Mouse (Mus musculus): ENCODE results near the gene Nek1. TPM values are rescaled to one million over a fixed set of nuclear protein-coding genes. Genes with fewer than 3 reads are reported as not detected.
"Not testable (repeated sequence)": the region's sequence is repeated elsewhere in the genome, so short reads cannot be mapped to it uniquely, and the experiment has no call there.

Nek1 gene
- polyA plus RNA-seq, 1 experiment = 3.4 TPM

DNA sequence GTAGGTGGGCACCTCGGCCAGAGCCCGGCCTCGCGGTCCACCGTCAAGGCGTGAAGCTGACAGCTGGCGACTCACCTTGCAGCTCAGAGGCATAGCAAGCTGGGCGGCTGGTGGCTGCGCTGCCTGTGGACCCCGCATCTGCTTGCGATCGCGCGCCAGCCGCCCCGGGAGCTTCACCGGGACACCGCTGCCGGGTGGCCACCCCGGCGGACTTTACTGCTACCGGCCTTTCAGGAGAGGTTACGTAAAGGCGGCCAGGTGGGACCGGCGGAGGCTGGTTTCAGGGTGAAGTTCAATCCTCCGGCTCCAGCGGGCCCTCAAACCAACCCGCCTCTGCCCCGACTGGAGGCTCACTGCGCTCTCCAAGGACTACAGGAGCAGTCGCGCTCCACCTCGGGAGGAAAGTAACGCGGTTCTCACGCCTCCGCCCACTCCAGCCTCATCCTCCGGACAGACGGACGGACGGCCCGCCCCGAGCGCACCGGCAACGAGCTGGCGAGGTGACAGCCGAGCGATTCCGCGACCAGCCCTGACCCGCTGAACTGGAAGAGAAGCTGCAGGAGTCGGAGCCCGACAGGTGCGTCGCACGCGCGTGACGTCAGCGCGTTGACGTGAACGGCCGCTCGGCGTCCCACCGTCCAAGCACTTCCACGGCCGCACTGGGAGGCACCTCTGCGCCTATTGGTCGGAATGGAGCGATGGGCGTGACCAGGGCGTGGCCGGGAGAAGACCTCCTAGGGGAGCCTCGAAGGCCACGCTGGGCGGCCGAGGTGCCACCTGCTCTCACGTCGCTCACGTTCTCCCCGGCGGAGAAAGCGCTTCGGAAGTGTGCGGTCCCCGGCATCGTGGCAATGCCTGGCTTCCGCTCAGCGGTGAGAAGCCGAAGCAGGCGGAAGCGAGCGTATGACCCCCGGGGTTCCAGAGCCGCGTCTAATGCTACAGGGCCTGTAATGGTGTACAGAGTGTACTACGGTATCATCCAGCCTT lies 10.0 kb upstream of the Nek1 start, which contains the start of gene Clcn3:
Gene Clcn3, minus strand, starts transcription at position 600 of the 987 bp plus-strand sequence.
- peak; percentile 96 to 98 for DNase-seq (ENCODE audit: low read depth in 1 of 2, low spot score in 2 of 2)
- no peaks in the 10 kb centered on the region for H3K27me3 ChIP-seq (ENCODE audit: control insufficient read depth, insufficient read depth, low read length)
- TF ChIP-seq POLR2A (IDR thresholded peaks at IDR 0.05; ENCODE audit: low read depth, low read length) = peak; percentile 64
- no peak for TF ChIP-seq CTCF (IDR thresholded peaks at IDR 0.05; ENCODE audit: extremely low read depth, insufficient read depth, insufficient read length, insufficient replicate concordance)
- peak within 1 kb of the TSS; percentile 77 for H3K27ac ChIP-seq (ENCODE audit: insufficient read depth, low read length)
- H3K4me3 ChIP-seq (ENCODE audit: extremely low read depth, insufficient read depth, insufficient read length) = peak within 1 kb of the TSS; percentile 81
- under 1% methylated on average over 101 of the region's 101 CpGs for WGBS
- peaks cover 2% of the 10 kb centered on the region; the same call in 1 of the 2 replicates for H3K4me1 ChIP-seq (ENCODE audit: control insufficient read depth, insufficient read depth, insufficient read length)
- H3K36me3 ChIP-seq (ENCODE audit: control insufficient read depth, insufficient read depth, low read length) = no peaks in the 10 kb centered on the region

DNA sequence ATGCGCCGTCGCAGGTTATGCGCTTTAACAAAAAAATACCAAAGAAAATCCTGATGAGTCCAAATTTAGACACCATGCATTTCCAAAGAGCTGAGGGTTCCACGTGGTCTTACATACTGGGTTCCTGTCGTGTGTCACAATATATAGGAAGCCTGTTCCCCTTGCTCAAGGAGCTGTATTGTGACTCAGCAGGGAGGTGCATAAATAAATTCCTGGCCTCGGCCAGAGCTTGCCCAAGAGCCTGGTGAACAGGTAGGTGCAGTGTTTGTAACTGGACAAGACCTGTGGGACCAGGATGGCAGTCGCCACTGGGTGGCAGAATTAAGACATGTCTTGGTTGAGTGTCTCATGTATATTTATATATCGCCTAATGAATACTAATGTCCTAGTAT lies 9.3 kb upstream of the Nek1 start:
- H3K4me3 ChIP-seq (ENCODE audit: extremely low read depth, insufficient read depth, insufficient read length) = peak overlapping the region; percentile 57
- H3K27me3 ChIP-seq (ENCODE audit: control insufficient read depth, insufficient read depth, low read length) = no peaks in the 10 kb centered on the region
- peak overlapping the region; percentile 77 for H3K27ac ChIP-seq (ENCODE audit: insufficient read depth, low read length)
- peaks cover 2% of the 10 kb centered on the region; the same call in 1 of the 2 replicates for H3K4me1 ChIP-seq (ENCODE audit: control insufficient read depth, insufficient read depth, insufficient read length)
- TF ChIP-seq CTCF (IDR thresholded peaks at IDR 0.05; ENCODE audit: extremely low read depth, insufficient read depth, insufficient read length, insufficient replicate concordance) (peak; percentile 25; the same call in 1 of the 2 replicates), POLR2A (IDR thresholded peaks at IDR 0.05; ENCODE audit: low read depth, low read length) (no peak)
- WGBS = 4% methylated on average over 9 of the region's 9 CpGs
- DNase-seq (ENCODE audit: low read depth in 1 of 2, low spot score in 2 of 2) = peak; percentile 34 to 63
- H3K36me3 ChIP-seq (ENCODE audit: control insufficient read depth, insufficient read depth, low read length) = no peaks in the 10 kb centered on the region

DNA sequence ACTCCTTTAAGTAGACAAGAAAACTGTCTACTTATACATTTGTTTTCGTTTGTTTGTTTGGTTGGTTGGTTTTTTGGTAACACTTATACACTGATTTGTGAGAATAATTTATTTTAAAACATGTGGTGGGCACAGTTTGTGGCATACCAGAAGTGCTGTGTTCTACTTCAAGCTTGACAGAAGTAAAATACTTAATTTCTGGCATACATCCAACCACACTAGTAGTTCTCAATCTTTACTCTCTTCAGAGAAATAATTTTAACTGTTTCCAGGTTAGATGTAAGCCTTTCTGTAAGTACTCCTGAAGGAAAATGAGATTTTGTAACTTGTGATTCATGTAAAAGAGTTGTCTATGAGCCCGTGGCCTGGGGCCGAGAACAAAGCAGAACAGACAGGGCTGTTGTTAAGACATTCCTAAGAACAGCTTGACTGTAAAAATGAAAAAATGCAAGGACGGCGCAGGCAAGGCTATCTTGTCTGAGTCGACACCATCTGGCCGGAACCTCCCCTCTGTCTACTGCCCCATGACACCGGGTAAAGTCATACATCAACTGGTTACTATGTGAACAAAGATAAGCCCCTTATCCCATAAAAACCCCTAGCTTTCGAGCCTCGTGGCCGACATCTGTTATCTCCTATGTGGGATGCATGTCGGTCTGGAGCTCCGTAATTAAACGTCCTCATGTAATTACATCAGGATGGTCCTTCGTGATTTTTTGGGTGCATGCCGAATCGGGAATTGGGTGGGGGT lies 8.6 kb upstream of the Nek1 start:
- DNase-seq (ENCODE audit: low read depth in 1 of 2, low spot score in 2 of 2); H3K36me3 ChIP-seq (ENCODE audit: control insufficient read depth, insufficient read depth, low read length); H3K27ac ChIP-seq (ENCODE audit: insufficient read depth, low read length); H3K4me3 ChIP-seq (ENCODE audit: extremely low read depth, insufficient read depth, insufficient read length); H3K27me3 ChIP-seq (ENCODE audit: control insufficient read depth, insufficient read depth, low read length); H3K4me1 ChIP-seq (ENCODE audit: control insufficient read depth, insufficient read depth, insufficient read length): not testable (repeated sequence)
- 89% methylated on average over 17 of the region's 17 CpGs for WGBS

DNA sequence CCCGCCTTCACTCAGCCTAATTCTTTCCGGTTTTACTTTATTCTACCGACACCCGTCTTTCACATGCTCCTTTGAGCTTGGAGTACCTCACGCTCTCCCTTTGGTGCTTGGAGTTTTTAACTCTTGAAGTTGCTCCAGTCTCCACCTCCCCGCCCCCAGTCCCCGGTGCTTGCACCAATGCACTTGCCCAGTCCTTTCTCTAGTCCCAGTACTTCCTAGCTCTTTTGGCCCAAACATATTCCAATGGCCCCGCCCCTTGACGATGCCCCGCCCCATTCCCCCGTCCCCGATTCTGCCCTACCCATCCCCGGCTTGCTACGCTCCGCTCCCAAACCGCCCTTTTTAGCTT lies 460 bp upstream of the Nek1 start:
- Histone ChIP-seq H3K4me3 (ENCODE audit: extremely low read depth, insufficient read depth, insufficient read length) (peak overlapping the region; percentile 73), H3K27ac (ENCODE audit: insufficient read depth, low read length) (peak overlapping the region; percentile 71), H3K36me3 (ENCODE audit: control insufficient read depth, insufficient read depth, low read length) (no peaks in the 10 kb centered on the region), H3K4me1 (ENCODE audit: control insufficient read depth, insufficient read depth, insufficient read length) (no peaks in the 10 kb centered on the region; the same call in 1 of the 2 replicates), H3K27me3 (ENCODE audit: control insufficient read depth, insufficient read depth, low read length) (no peaks in the 10 kb centered on the region)
- 1% methylated on average over 16 of the region's 16 CpGs for WGBS
- TF ChIP-seq POLR2A (IDR thresholded peaks at IDR 0.05; ENCODE audit: low read depth, low read length) (no peak), CTCF (IDR thresholded peaks at IDR 0.05; ENCODE audit: extremely low read depth, insufficient read depth, insufficient read length, insufficient replicate concordance) (no peak)
- DNase-seq (ENCODE audit: low read depth in 1 of 2, low spot score in 2 of 2) = peak in 1 of 2 experiments; percentile 55

DNA sequence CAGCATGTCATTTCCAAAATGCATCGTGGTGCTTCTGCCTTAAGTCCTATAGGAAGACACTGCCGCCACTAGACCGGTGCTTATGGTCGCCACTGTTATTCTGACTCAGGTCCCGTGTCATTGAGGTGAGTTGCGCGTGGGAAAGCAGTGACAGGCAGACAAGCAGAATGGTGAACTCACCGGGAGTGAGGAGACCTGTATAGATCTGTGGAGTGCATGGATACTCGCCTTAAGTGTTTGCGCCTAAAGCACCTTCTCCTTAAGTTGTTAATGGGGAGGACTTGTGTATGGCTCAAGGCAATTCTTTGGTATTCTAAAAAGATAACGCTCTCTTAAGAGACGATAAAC lies 618 bp downstream of the Nek1 start:
- 6% methylated on average over 12 of the region's 12 CpGs for WGBS
- Histone ChIP-seq H3K36me3 (ENCODE audit: control insufficient read depth, insufficient read depth, low read length) (no peaks in the 10 kb centered on the region), H3K27me3 (ENCODE audit: control insufficient read depth, insufficient read depth, low read length) (no peaks in the 10 kb centered on the region), H3K27ac (ENCODE audit: insufficient read depth, low read length) (peak overlapping the region; percentile 89), H3K4me1 (ENCODE audit: control insufficient read depth, insufficient read depth, insufficient read length) (no peaks in the 10 kb centered on the region; the same call in 1 of the 2 replicates), H3K4me3 (ENCODE audit: extremely low read depth, insufficient read depth, insufficient read length) (peak overlapping the region; percentile 95)
- DNase-seq (ENCODE audit: low read depth in 1 of 2, low spot score in 2 of 2) = no peak
- no peak for TF ChIP-seq CTCF (IDR thresholded peaks at IDR 0.05; ENCODE audit: extremely low read depth, insufficient read depth, insufficient read length, insufficient replicate concordance)
- TF ChIP-seq POLR2A (IDR thresholded peaks at IDR 0.05; ENCODE audit: low read depth, low read length) = no peak

DNA sequence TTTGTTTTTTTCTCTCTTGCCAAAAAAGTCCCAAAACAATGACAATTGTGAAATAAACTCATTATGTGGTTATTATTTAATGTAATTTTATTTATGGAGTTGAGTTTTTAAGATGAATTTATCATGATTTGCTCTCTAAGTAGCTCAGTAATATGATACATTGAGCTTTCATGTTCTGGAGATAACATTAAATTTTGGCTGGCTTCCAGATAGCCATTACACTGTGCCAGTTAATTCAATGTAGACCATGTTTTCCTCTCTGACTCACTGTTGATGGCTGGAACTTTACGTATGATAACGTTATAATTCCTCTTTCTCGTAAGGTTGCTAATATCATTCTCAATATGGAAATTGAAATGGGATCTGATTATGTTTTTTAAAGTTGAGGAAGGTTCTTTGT lies 3.5 kb downstream of the Nek1 start:
- no peaks in the 10 kb centered on the region; the same call in 1 of the 2 replicates for H3K4me1 ChIP-seq (ENCODE audit: control insufficient read depth, insufficient read depth, insufficient read length)
- 79% methylated on average over 3 of the region's 3 CpGs for WGBS
- H3K36me3 ChIP-seq (ENCODE audit: control insufficient read depth, insufficient read depth, low read length) = no peaks in the 10 kb centered on the region
- H3K27me3 ChIP-seq (ENCODE audit: control insufficient read depth, insufficient read depth, low read length) = no peaks in the 10 kb centered on the region
- no peak overlapping the region for H3K4me3 ChIP-seq (ENCODE audit: extremely low read depth, insufficient read depth, insufficient read length)
- no peak for DNase-seq (ENCODE audit: low read depth in 1 of 2, low spot score in 2 of 2)
- TF ChIP-seq CTCF (IDR thresholded peaks at IDR 0.05; ENCODE audit: extremely low read depth, insufficient read depth, insufficient read length, insufficient replicate concordance) (no peak), POLR2A (IDR thresholded peaks at IDR 0.05; ENCODE audit: low read depth, low read length) (no peak)
- H3K27ac ChIP-seq (ENCODE audit: insufficient read depth, low read length) = no peak overlapping the region

All from spleen, adult 2 months (tissue).